Mouse (Mus musculus) neural tube, embryonic 11.5 days (tissue): ENCODE data around the gene Olfr965. TPM values are rescaled to one million over a fixed set of nuclear protein-coding genes. Genes with fewer than 3 reads are reported as not detected.
"Not testable (repeated sequence)": the region's sequence is repeated elsewhere in the genome, so short reads cannot be mapped to it uniquely, and the experiment has no call there.

Experiments used
- ATAC-seq: fragments of 200-750 bp; cut with Nextera tagmentation; 2 replicates; pipeline ENCODE4 v1.8.0; 2017; ENCODE audit warnings: moderate number of reproducible peaks, mild to moderate bottlenecking, moderate TSS enrichment, moderate library complexity; ENCODE audit not compliant: insufficient read depth, low FRiP score, low TSS enrichment
- DNase-seq: peaks from one replicate; pipeline ENCODE4 v3.0.0-alpha.2; 2015; ENCODE audit warnings: low spot score
- H3K27ac ChIP-seq: fragments of 300-500 bp; sonication (generic); 2 replicates; pipeline ENCODE4 v1.5.1; 2014; ENCODE audit warnings: low read depth, mild to moderate bottlenecking, low read length
- H3K27me3 ChIP-seq: fragments of 300-500 bp; sonication (generic); 2 replicates; pipeline ENCODE4 v1.6.1; 2014; ENCODE audit warnings: mild to moderate bottlenecking, low read length, mixed read lengths; ENCODE audit not compliant: control insufficient read depth, insufficient read depth
- H3K36me3 ChIP-seq: fragments of 300-500 bp; sonication (generic); 2 replicates; pipeline ENCODE4 v1.6.1; 2014; ENCODE audit warnings: mild to moderate bottlenecking, low read length, moderate library complexity, mixed read lengths; ENCODE audit not compliant: control insufficient read depth, insufficient read depth
- H3K4me1 ChIP-seq: fragments of 300-500 bp; sonication (generic); 2 replicates; pipeline ENCODE4 v1.6.1; 2014; ENCODE audit warnings: low read length, mixed read lengths; ENCODE audit not compliant: control insufficient read depth, insufficient read depth
- H3K4me2 ChIP-seq: fragments of 300-500 bp; sonication (generic); 2 replicates; pipeline ENCODE4 v1.6.1; 2014; ENCODE audit warnings: low read depth, mild to moderate bottlenecking, moderate library complexity
- H3K4me3 ChIP-seq: fragments of 300-500 bp; sonication (generic); 2 replicates; pipeline ENCODE4 v1.5.1; 2014; ENCODE audit warnings: low read depth, low read length
- H3K9ac ChIP-seq: fragments of 300-500 bp; sonication (generic); 2 replicates; pipeline ENCODE4 v1.6.1; 2014; ENCODE audit warnings: mild to moderate bottlenecking, low read length
- H3K9me3 ChIP-seq: fragments of 300-500 bp; sonication (generic); 2 replicates; pipeline ENCODE4 v1.6.1; 2016; ENCODE audit warnings: low read length; ENCODE audit not compliant: control insufficient read depth
- WGBS: fragments of 180-500 bp; shearing (Covaris S2); extraction: QIAGEN DNeasy Blood & Tissue Kit; methylation state at CpG from one replicate; pipeline ENCODE4 v1.1.7; 2014; 5-methylcytosine and 5-hydroxymethylcytosine counted together
- polyA plus RNA-seq: library from polyadenylated mRNA; unstranded; fragments of >200 nt; fragmentation: Nextera tagmentation; extraction: Ambion mirVana; gene quantifications from 2 replicates; pipeline ENCODE4 v1.2.1, GENCODE M21; 2014

Olfr965 gene
- polyA plus RNA-seq, result not detected in 2 replicates

DNA sequence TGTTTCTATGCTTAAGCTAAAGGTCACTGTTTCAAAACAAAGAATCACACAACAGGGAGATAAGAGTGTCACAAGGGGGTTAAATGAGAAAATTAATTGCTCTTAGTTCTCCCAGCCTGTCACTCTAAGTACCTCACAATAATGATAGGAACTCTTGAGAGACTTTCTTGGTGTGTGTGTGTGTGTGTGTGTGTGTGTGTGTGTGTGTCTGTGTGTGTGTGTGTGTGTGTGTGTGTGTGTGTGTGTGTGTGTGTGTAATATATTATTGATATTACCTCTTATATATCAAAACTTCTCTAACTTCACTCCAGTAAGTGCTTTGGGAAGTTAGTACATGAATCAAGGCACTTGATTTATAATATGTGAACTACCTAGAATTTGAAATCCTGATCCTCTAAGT lies at the start of gene Olfr965:
Olfr965 (plus strand) TSS at position 301 of the 400 bp plus-strand sequence.
- Histone ChIP-seq H3K27me3 (no peaks in the 10 kb centered on the region), H3K36me3 (no peaks in the 10 kb centered on the region)

DNA sequence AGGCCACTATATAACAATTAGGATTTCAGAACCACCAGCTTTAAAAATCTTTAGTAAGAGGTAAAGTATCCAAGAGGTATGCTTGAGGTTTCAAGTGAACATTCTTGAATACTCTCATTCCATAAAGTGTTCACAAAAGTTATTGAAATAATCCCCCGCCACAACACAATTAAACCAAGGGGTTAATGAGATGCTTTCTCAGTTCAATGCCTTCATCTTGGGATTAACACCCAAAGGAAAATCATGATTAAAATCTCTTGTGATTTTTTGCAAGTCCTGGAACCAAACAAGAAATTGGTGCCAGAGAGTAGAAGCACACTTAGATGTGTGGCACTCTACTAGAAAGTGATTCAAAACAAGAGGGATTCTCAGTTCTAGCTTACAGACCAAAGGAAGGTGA lies 44.2 kb upstream of the Olfr965 start, which contains the start of gene Olfr963:
Olfr963 (plus strand) TSS at position 301 of the 400 bp plus-strand sequence.
- 79% methylated on average over 1 of the region's 1 CpGs for WGBS
- H3K27ac ChIP-seq, result no peak within 1 kb of the TSS
- no peak within 1 kb of the TSS for H3K9ac ChIP-seq
- no peaks in the 10 kb centered on the region for H3K27me3 ChIP-seq
- no peak within 1 kb of the TSS for H3K4me3 ChIP-seq
- no peaks in the 10 kb centered on the region for H3K4me1 ChIP-seq
- ATAC-seq, result no peak
- H3K4me2 ChIP-seq, result no peak within 1 kb of the TSS
- H3K9me3 ChIP-seq, result no peaks in the 10 kb centered on the region
- no peaks in the 10 kb centered on the region for H3K36me3 ChIP-seq
- no peak for DNase-seq

More for the DNA sequence above, at the start of gene Olfr965:
- Histone ChIP-seq H3K27ac (no peak within 1 kb of the TSS), H3K9ac (no peak within 1 kb of the TSS), H3K9me3 (no peaks in the 10 kb centered on the region), H3K4me1 (no peaks in the 10 kb centered on the region), H3K4me3 (no peak within 1 kb of the TSS), H3K4me2 (no peak within 1 kb of the TSS)
- DNase-seq, result no peak
- ATAC-seq, result no peak

DNA sequence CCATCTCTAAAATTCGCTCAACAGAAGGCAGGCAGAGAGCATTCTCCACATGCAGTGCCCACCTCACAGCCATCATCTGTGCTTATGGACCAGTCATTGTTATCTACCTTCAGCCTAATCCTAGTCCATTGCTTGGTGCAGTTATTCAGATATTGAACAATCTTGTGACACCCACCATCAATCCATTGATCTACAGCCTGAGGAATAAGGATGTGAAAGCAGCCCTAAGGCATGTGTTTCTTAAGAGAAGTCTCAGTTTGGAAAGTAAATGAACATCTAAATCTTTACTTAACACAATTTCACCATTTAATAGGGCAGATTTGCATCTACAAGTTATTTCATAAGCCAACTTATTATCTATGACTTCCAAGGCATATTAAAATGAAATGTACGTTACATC lies 41.4 kb upstream of the Olfr965 start:
- H3K4me1 ChIP-seq, result no peaks in the 10 kb centered on the region
- H3K4me3 ChIP-seq, result no peak overlapping the region
- H3K36me3 ChIP-seq, result no peaks in the 10 kb centered on the region
- WGBS, result 85% methylated on average over 2 of the region's 2 CpGs
- no peaks in the 10 kb centered on the region for H3K27me3 ChIP-seq
- no peak overlapping the region for H3K4me2 ChIP-seq
- no peak overlapping the region for H3K27ac ChIP-seq
- no peak overlapping the region for H3K9ac ChIP-seq
- DNase-seq (no peak), ATAC-seq (no peak)
- H3K9me3 ChIP-seq, result no peaks in the 10 kb centered on the region

DNA sequence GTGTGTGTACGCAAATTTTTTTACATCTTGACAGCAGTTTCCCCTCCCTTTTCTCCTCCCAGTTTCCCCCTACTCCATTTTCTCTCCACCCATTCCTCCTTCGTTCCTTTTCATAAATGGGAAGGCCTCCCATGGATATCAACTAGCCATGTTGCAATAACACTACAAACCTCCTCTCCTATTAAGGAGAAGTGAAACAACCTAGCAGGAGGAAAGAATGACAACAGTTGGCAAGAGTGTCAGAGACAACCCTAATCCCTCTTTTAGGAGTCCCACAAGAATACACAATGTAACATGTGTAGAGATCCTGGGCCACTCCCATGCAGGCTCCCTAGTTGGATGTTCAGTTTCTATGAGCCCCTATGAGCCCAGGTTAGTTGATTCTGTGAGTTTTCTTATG lies 36.3 kb upstream of the Olfr965 start:
- no peaks in the 10 kb centered on the region for H3K9me3 ChIP-seq
- H3K4me2 ChIP-seq, result no peak overlapping the region
- H3K36me3 ChIP-seq, result no peaks in the 10 kb centered on the region
- no peaks in the 10 kb centered on the region for H3K27me3 ChIP-seq
- H3K27ac ChIP-seq, result no peak overlapping the region
- no peaks in the 10 kb centered on the region for H3K4me1 ChIP-seq
- ATAC-seq (no peak), DNase-seq (no peak)
- H3K4me3 ChIP-seq, result no peak overlapping the region
- H3K9ac ChIP-seq, result no peak overlapping the region
- 100% methylated on average over 2 of the region's 2 CpGs for WGBS

DNA sequence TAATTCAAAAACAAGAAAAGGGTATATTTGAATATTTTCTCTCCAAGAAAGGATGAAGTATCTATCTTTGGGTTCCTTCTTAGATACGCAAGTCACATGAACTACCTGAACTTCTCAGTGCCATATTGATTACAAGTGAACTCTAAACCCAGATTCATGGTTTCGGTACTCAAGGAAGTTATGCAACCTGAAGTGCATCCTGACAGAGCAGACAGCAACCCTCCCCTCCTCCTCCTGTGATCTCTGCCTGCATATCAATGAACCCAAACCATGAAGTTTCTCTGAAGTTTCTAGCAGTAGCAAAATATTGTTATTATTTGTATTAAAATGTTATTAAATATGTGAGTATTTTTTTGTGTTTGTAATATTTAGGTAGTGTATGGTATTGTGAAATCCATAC lies 32.6 kb upstream of the Olfr965 start:
- H3K4me2 ChIP-seq, result no peak overlapping the region
- no peaks in the 10 kb centered on the region for H3K36me3 ChIP-seq
- no peak for DNase-seq
- no peak for ATAC-seq
- no peaks in the 10 kb centered on the region for H3K4me1 ChIP-seq
- WGBS, result 99% methylated on average over 2 of the region's 2 CpGs
- H3K4me3 ChIP-seq, result no peak overlapping the region
- H3K9me3 ChIP-seq, result no peaks in the 10 kb centered on the region
- no peak overlapping the region for H3K27ac ChIP-seq
- no peak overlapping the region for H3K9ac ChIP-seq
- no peaks in the 10 kb centered on the region for H3K27me3 ChIP-seq

DNA sequence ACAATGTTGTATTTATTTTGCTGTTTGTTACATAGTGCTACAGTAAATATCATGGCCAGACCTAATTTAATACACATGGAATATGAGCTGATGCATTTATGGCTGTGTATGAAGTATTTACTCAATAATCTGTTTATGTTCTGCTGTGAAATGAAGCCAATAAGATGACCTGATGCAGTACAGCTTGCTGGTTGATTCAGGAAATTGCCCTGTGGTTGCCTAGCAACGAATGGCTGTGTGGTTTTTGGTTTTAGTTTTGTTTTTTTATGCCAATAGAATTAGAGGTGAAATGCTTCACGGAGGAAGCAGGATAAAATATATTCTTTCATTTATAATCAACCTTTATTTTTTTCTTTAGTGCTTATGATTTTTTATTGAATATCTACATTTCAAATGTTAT lies 31.9 kb upstream of the Olfr965 start:
- H3K4me1 ChIP-seq, result no peaks in the 10 kb centered on the region
- DNase-seq (no peak), ATAC-seq (no peak)
- H3K27me3 ChIP-seq, result no peaks in the 10 kb centered on the region
- H3K4me3 ChIP-seq, result no peak overlapping the region
- no peak overlapping the region for H3K27ac ChIP-seq
- H3K9ac ChIP-seq, result no peak overlapping the region
- H3K9me3 ChIP-seq, result no peaks in the 10 kb centered on the region
- WGBS, result 64% methylated on average over 2 of the region's 2 CpGs
- H3K4me2 ChIP-seq, result no peak overlapping the region
- H3K36me3 ChIP-seq, result no peaks in the 10 kb centered on the region

DNA sequence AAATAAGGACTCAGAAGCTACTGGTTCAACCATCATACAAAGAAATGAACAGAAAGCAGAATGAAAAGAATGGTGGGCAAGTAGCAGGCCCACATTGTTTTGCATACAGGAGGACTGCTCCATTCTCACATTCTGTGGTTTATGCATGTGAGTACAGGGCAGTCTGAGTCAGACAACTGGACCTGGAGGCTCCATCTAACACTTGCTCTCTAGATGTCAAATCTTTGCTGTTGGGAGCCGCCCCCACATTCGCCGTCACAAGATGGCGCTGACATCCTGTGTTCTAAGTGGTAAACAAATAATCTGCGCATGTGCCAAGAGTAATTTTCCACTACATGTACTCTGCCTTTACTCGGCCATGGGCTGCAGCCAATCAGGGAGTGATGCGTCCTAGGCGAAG lies 10.0 kb upstream of the Olfr965 start:
- not testable (repeated sequence) for H3K36me3 ChIP-seq, H3K27ac ChIP-seq, H3K4me2 ChIP-seq, H3K9me3 ChIP-seq, H3K9ac ChIP-seq, H3K27me3 ChIP-seq, ATAC-seq, DNase-seq, H3K4me3 ChIP-seq, H3K4me1 ChIP-seq
- WGBS, result 84% methylated on average over 6 of the region's 8 CpGs

DNA sequence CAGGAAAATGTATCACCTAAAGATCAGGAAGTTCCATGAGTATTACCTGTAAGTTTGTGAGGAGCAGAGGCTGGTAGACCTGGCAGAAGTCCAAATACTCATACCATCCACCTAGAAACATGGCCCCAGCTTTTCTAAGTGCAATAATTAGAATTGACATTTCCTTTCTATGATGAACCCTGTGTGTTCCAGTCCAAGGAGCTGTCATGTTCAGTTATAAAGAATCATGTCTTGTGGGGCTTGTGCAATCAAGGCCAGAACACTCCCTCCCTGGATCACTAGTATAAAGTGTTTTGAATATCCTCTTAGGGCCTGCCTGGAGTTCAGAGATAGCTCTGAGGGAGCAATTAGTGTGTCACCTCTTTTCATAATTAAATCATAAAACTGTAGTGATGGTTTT lies 4.1 kb upstream of the Olfr965 start, which contains the start of gene Olfr149:
Olfr149 (minus strand) TSS at position 101 of the 400 bp plus-strand sequence.
- no peaks in the 10 kb centered on the region for H3K4me1 ChIP-seq
- H3K4me3 ChIP-seq, result no peak within 1 kb of the TSS
- H3K27ac ChIP-seq, result no peak within 1 kb of the TSS
- ATAC-seq (no peak), DNase-seq (no peak)
- no peak within 1 kb of the TSS for H3K9ac ChIP-seq
- H3K9me3 ChIP-seq, result no peaks in the 10 kb centered on the region
- H3K4me2 ChIP-seq, result no peak within 1 kb of the TSS
- no peaks in the 10 kb centered on the region for H3K27me3 ChIP-seq
- H3K36me3 ChIP-seq, result no peaks in the 10 kb centered on the region

DNA sequence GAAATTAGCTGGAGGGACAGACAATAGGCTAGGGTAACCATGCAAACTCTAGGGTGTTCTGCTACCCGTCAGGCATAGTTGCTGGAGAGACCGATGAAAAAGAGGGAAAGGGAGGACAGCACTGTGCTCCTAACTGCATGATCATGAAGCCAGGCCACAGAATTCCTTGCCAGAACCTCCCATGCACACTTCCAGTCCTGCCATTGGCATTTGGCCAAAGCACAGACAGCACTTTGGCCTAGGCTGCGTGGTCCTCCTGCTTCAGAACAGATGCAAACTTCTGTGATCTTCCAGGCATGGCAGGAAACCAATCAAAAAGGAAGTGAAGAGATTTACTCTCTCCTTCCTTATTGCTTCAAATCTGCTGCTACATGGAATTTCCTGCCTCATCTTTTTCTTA lies 2.2 kb upstream of the Olfr965 start:
- H3K9me3 ChIP-seq, result no peaks in the 10 kb centered on the region
- H3K4me3 ChIP-seq, result no peak overlapping the region
- no peak overlapping the region for H3K4me2 ChIP-seq
- no peaks in the 10 kb centered on the region for H3K27me3 ChIP-seq
- no peak overlapping the region for H3K9ac ChIP-seq
- no peak overlapping the region for H3K27ac ChIP-seq
- no peaks in the 10 kb centered on the region for H3K36me3 ChIP-seq
- H3K4me1 ChIP-seq, result no peaks in the 10 kb centered on the region
- WGBS, result 79% methylated on average over 3 of the region's 3 CpGs
- no peak for ATAC-seq
- DNase-seq, result no peak
